Mouse (Mus musculus) stomach, embryonic 16.5 days (tissue): Measurements from ENCODE around the gene Pgm2. TPM values are rescaled to one million over a fixed set of nuclear protein-coding genes. Genes with fewer than 3 reads are reported as not detected.

Experiments
- ATAC-seq: fragments of 200-750 bp; cut with Nextera tagmentation; 2 replicates; pipeline ENCODE4 v1.8.0; 2017; ENCODE audit warnings: moderate number of reproducible peaks, moderate TSS enrichment; ENCODE audit not compliant: insufficient read depth, low FRiP score
- H3K27ac ChIP-seq: fragments of 300-500 bp; sonication (generic); 2 replicates; pipeline ENCODE4 v1.5.1; 2014; ENCODE audit warnings: low read length
- H3K27me3 ChIP-seq: fragments of 300-500 bp; sonication (generic); 2 replicates; pipeline ENCODE4 v1.6.1; 2014; ENCODE audit warnings: low read length, control low read depth, mixed read lengths; ENCODE audit not compliant: control insufficient read depth, insufficient read depth
- H3K36me3 ChIP-seq: fragments of 300-500 bp; sonication (generic); 2 replicates; pipeline ENCODE4 v1.6.1; 2014; ENCODE audit warnings: low read length; ENCODE audit not compliant: control insufficient read depth, insufficient read depth
- H3K4me1 ChIP-seq: fragments of 300-500 bp; sonication (generic); 2 replicates; pipeline ENCODE4 v1.6.1; 2014; ENCODE audit warnings: low read length, control low read depth, mixed read lengths; ENCODE audit not compliant: control insufficient read depth, insufficient read depth
- H3K4me2 ChIP-seq: fragments of 300-500 bp; sonication (generic); 2 replicates; pipeline ENCODE4 v1.6.1; 2014; ENCODE audit warnings: low read depth, low read length, mixed read lengths
- H3K4me3 ChIP-seq: fragments of 300-500 bp; sonication (generic); replicated peaks from 2 replicates; pipeline ENCODE4 v1.5.1; 2014; ENCODE audit warnings: mild to moderate bottlenecking, low read length
- H3K9ac ChIP-seq: fragments of 300-500 bp; sonication (generic); 2 replicates; pipeline ENCODE4 v1.6.1; 2014; ENCODE audit warnings: low read length
- H3K9me3 ChIP-seq: fragments of 300-500 bp; sonication (generic); replicated peaks from 2 replicates; pipeline ENCODE4 v1.6.1; 2016; ENCODE audit warnings: low read length, control low read depth; ENCODE audit not compliant: control insufficient read depth
- WGBS: fragments of 180-500 bp; shearing (Covaris S2); extraction: QIAGEN DNeasy Blood & Tissue Kit; methylation state at CpG from one replicate; pipeline ENCODE4 v1.1.7; 2014; 5-methylcytosine and 5-hydroxymethylcytosine counted together
- microRNA-seq: library from miRNA; unstranded; fragments of <30 nt; microRNA quantifications from one replicate; pipeline ENCODE4, GENCODE M21; 2016
- polyA plus RNA-seq: library from polyadenylated mRNA; unstranded; fragments of >200 nt; fragmentation: Nextera tagmentation; extraction: Ambion mirVana; gene quantifications from 2 replicates; pipeline ENCODE4 v1.2.1, GENCODE M21; 2015

Pgm2 gene
- polyA plus RNA-seq, 1 experiment from 2014 or later = 39.9 TPM

GRCm38 (mm10) chr5:64173302-64173701 is 80.6 kb downstream of the Pgm2 start:
- Histone ChIP-seq H3K4me1 (no peaks in the 10 kb centered on the region), H3K9me3 (no peaks in the 10 kb centered on the region), H3K27me3 (no peaks in the 10 kb centered on the region), H3K27ac (no peak overlapping the region), H3K9ac (no peak overlapping the region), H3K4me3 (no peak overlapping the region), H3K4me2 (no peak overlapping the region), H3K36me3 (no peaks in the 10 kb centered on the region)
- no peak for ATAC-seq
- 86% methylated on average over 16 of the region's 16 CpGs for WGBS

DNA sequence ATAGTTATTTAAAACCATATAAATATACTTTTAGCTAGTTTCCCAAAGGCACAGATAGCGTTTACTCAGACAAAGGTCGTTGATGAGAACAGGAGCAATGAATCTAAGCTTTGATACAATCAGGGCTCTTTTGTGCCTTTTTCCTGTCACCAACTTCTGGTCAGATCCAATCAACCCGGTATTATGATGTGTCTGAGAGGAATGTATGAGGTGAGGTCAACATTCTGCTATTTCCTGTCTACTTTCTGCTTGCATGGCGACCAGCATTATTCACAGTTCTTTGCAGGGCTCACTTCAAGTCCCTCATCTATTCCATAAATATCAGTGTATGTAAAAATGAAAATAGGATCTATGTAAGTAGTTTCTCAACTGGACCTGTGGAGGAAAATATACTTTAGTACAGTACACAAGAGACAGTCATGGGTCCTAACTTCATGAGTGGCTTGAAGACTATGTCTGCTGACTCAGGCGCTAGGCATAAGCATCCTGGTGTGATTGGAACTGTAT is 81.7 kb downstream of the Pgm2 start:
- Histone ChIP-seq H3K27me3 (no peaks in the 10 kb centered on the region), H3K4me3 (no peak overlapping the region), H3K4me2 (no peak overlapping the region), H3K4me1 (no peaks in the 10 kb centered on the region), H3K27ac (no peak overlapping the region), H3K36me3 (no peaks in the 10 kb centered on the region), H3K9me3 (no peaks in the 10 kb centered on the region), H3K9ac (no peak overlapping the region)
- WGBS = 66% methylated on average over 5 of the region's 5 CpGs
- no peak for ATAC-seq

Small RNA genes within 50 kb of the gene (microRNA-seq; reads per million reads assigned to microRNA genes)
- gene Gm22395 (not detected), gene Gm23967 (not detected)

Other genes with a start within 250 kb of the Pgm2 start
- 23.0 and 23.1 TPM in 2 replicates for gene Rell1, start 124.1 kb upstream of the Pgm2 start, polyA plus RNA-seq
- 30.9 and 31.7 TPM in 2 replicates for gene Tbc1d1, start 63.4 kb downstream of the Pgm2 start, polyA plus RNA-seq